In the genomic region with DNA sequence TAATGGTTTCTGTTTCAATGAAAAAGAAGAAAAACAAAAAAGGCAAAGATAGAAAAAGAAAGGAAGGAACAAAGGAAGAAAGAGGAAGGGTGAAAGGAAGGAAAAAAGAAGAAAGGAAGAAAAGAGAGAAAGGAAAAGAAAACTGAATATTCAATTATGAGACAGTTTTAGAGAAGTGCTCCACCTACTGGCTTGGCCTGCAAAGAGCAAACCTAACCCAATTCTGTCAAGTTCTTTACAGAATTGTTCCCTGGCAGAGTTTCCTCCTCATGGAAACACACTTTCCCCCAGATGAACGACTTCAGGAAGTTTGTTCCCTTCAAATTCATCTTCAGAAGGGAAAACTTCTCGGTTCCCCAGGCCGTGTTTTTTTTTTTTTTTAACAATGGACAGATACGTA, we compare ENCODE assay signal across 11 mouse cellular contexts. TPM values are rescaled to one million over a fixed set of nuclear protein-coding genes. Genes with fewer than 3 reads are reported as not detected.
A peak's percentile ranks its signal among the peaks of the same experiment; 100 is the strongest.
DNase-seq lines count a peak whose midpoint lies in the region; ATAC-seq and TF ChIP-seq lines count a peak whose summit lies in the region.
"Had no signal": no experiment of that assay in that cellular context is flagged by ENCODE, and none has a peak within 500 bp of the region (broad histone marks: within the 10 kb centered on the region; RNA-seq: fewer than 3 reads in every experiment).

No protein-coding gene starts in this region.

- 24% methylated on average over 4 of the region's 4 CpGs for WGBS in limb, embryonic 11.5 days
- 28% methylated on average over 4 of the region's 4 CpGs for WGBS in limb, embryonic 10.5 days
- 23% methylated on average over 4 of the region's 4 CpGs for WGBS in limb, embryonic 14.5 days

- DNase-seq in embryo, embryonic 10 days (ENCODE audit: low spot score): peak; percentile 28
- no peak for DNase-seq in embryo, embryonic 9.5 days (ENCODE audit: extremely low spot score)
- DNase-seq in limb, embryonic 11.5 days (ENCODE audit: low spot score): peak; percentile 26
- no peak for DNase-seq in limb, embryonic 10.5 days (ENCODE audit: low spot score)
- peak; percentile 11 for DNase-seq in limb, embryonic 14.5 days (ENCODE audit: low spot score)
- DNase-seq in ovary, postnatal 36 days (ENCODE audit: low spot score): no peak
- no peak for DNase-seq in testis, postnatal 14 days (ENCODE audit: low spot score)
- DNase-seq: cerebellum, adult 11-12 months; liver, embryonic 13.5 days had no signal

- H3K27me3 ChIP-seq in limb, embryonic 11.5 days (ENCODE audit: control insufficient read depth, insufficient read depth, low read length): no peaks in the 10 kb centered on the region
- H3K27me3 ChIP-seq in limb, embryonic 10.5 days (ENCODE audit: low read depth, poor library complexity, severe bottlenecking): no peaks in the 10 kb centered on the region
- H3K27me3 ChIP-seq in limb, embryonic 14.5 days (ENCODE audit: control insufficient read depth, insufficient read depth, low read length): no peaks in the 10 kb centered on the region
- H3K27me3 ChIP-seq: liver, embryonic 13.5 days had no signal

- no peaks in the 10 kb centered on the region for H3K9me3 ChIP-seq in limb, embryonic 11.5 days (ENCODE audit: control insufficient read depth, low read length)
- no peaks in the 10 kb centered on the region for H3K9me3 ChIP-seq in limb, embryonic 10.5 days (replicated peaks)
- H3K9me3 ChIP-seq in limb, embryonic 14.5 days (ENCODE audit: control insufficient read depth, low read length): no peaks in the 10 kb centered on the region
- H3K9me3 ChIP-seq: liver, embryonic 13.5 days had no signal

- H3K36me3 ChIP-seq in limb, embryonic 11.5 days (ENCODE audit: control insufficient read depth, insufficient read depth, low read length): no peaks in the 10 kb centered on the region
- H3K36me3 ChIP-seq in limb, embryonic 10.5 days: no peaks in the 10 kb centered on the region
- H3K36me3 ChIP-seq in limb, embryonic 14.5 days (ENCODE audit: control insufficient read depth, insufficient read depth, low read length): no peaks in the 10 kb centered on the region
- H3K36me3 ChIP-seq: liver, embryonic 13.5 days had no signal

- no peak overlapping the region for H3K4me3 ChIP-seq in limb, embryonic 11.5 days (ENCODE audit: low read depth, low read length)
- no peak overlapping the region for H3K4me3 ChIP-seq in limb, embryonic 10.5 days
- no peak overlapping the region for H3K4me3 ChIP-seq in limb, embryonic 14.5 days (replicated peaks; ENCODE audit: low read length)
- H3K4me3 ChIP-seq: liver, embryonic 13.5 days had no signal

- TF ChIP-seq POLR2A in limb, embryonic 14.5 days (IDR thresholded peaks at IDR 0.05; ENCODE audit: borderline replicate concordance, extremely low read depth, insufficient read depth, insufficient read length): no peak

- no peak overlapping the region for H3K9ac ChIP-seq in limb, embryonic 11.5 days (ENCODE audit: low read length)
- H3K9ac ChIP-seq in limb, embryonic 14.5 days (ENCODE audit: low read depth, low read length, severe bottlenecking): no peak overlapping the region
- H3K9ac ChIP-seq: liver, embryonic 13.5 days had no signal

- no peaks in the 10 kb centered on the region for H3K4me1 ChIP-seq in limb, embryonic 11.5 days (ENCODE audit: control insufficient read depth, insufficient read depth, low read length)
- H3K4me1 ChIP-seq in limb, embryonic 10.5 days: no peaks in the 10 kb centered on the region
- no peaks in the 10 kb centered on the region for H3K4me1 ChIP-seq in limb, embryonic 14.5 days (ENCODE audit: control insufficient read depth, insufficient read depth, low read length)
- H3K4me1 ChIP-seq: liver, embryonic 13.5 days had no signal

- H3K4me2 ChIP-seq in limb, embryonic 11.5 days (ENCODE audit: low read depth, severe bottlenecking): no peak overlapping the region
- H3K4me2 ChIP-seq in limb, embryonic 14.5 days (replicated peaks; ENCODE audit: low read depth, low read length, severe bottlenecking): no peak overlapping the region
- H3K4me2 ChIP-seq: liver, embryonic 13.5 days had no signal

- no peak overlapping the region for H3K27ac ChIP-seq in limb, embryonic 11.5 days (replicated peaks; ENCODE audit: low read depth, low read length)
- H3K27ac ChIP-seq in limb, embryonic 10.5 days: no peak overlapping the region
- H3K27ac ChIP-seq in limb, embryonic 14.5 days (replicated peaks; ENCODE audit: low read depth, low read length): no peak overlapping the region
- H3K27ac ChIP-seq: liver, embryonic 13.5 days had no signal

- no peak for ATAC-seq in limb, embryonic 11.5 days (ENCODE audit: insufficient number of reproducible peaks, low FRiP score, low TSS enrichment, low read depth)
- peak; percentile 78 for ATAC-seq in CD4-positive, CD25-positive, alpha-beta regulatory T cell, adult 4 months
- no peak for ATAC-seq in limb, embryonic 14.5 days (ENCODE audit: low FRiP score, low read depth)

RNA-seq across cellular contexts. Expression of gene Ifna11, which starts 3.2 kb away (rescaled TPM):
- polyA plus RNA-seq in limb, embryonic 11.5 days (2014; fragmentation: Nextera tagmentation; extraction: Ambion mirVana): not detected in 2 replicates
- polyA plus RNA-seq in limb, embryonic 10.5 days (2016; fragmentation: Nextera tagmentation; extraction: Ambion mirVana): not detected in 2 replicates
- polyA plus RNA-seq in CD4-positive, CD25-positive, alpha-beta regulatory T cell, adult 4 months (2017; shearing (Covaris generic)): not detected
- not detected in 2 replicates for polyA plus RNA-seq in limb, embryonic 14.5 days (2012; rRNA removed)
- not detected in 2 replicates for polyA plus RNA-seq in limb, embryonic 14.5 days (2014; fragmentation: Nextera tagmentation; extraction: Ambion mirVana)
- polyA plus RNA-seq: heart, embryonic 14.5 days; liver, embryonic 13.5 days had no signal

RNA-seq across cellular contexts. Expression of gene Ifna6, which starts 4.2 kb away (rescaled TPM):
- polyA plus RNA-seq in limb, embryonic 11.5 days (2014; fragmentation: Nextera tagmentation; extraction: Ambion mirVana): not detected in 2 replicates
- polyA plus RNA-seq in limb, embryonic 10.5 days (2016; fragmentation: Nextera tagmentation; extraction: Ambion mirVana): not detected in 2 replicates
- not detected for polyA plus RNA-seq in CD4-positive, CD25-positive, alpha-beta regulatory T cell, adult 4 months (2017; shearing (Covaris generic))
- not detected in 2 replicates for polyA plus RNA-seq in limb, embryonic 14.5 days (2012; rRNA removed)
- not detected in 2 replicates for polyA plus RNA-seq in limb, embryonic 14.5 days (2014; fragmentation: Nextera tagmentation; extraction: Ambion mirVana)
- polyA plus RNA-seq: heart, embryonic 14.5 days; liver, embryonic 13.5 days had no signal

RNA-seq across cellular contexts. Expression of gene Ifna7, which starts 7.0 kb away (rescaled TPM):
- polyA plus RNA-seq in limb, embryonic 11.5 days (2014; fragmentation: Nextera tagmentation; extraction: Ambion mirVana): not detected in 2 replicates
- polyA plus RNA-seq in limb, embryonic 10.5 days (2016; fragmentation: Nextera tagmentation; extraction: Ambion mirVana): not detected in 2 replicates
- polyA plus RNA-seq in CD4-positive, CD25-positive, alpha-beta regulatory T cell, adult 4 months (2017; shearing (Covaris generic)): not detected
- polyA plus RNA-seq in limb, embryonic 14.5 days (2012; rRNA removed): not detected in 2 replicates
- not detected in 2 replicates for polyA plus RNA-seq in limb, embryonic 14.5 days (2014; fragmentation: Nextera tagmentation; extraction: Ambion mirVana)
- polyA plus RNA-seq: heart, embryonic 14.5 days; liver, embryonic 13.5 days had no signal

RNA-seq across cellular contexts. Expression of gene Ifna5, which starts 12.3 kb away (rescaled TPM):
- polyA plus RNA-seq in limb, embryonic 11.5 days (2014; fragmentation: Nextera tagmentation; extraction: Ambion mirVana): not detected in 2 replicates
- polyA plus RNA-seq in limb, embryonic 10.5 days (2016; fragmentation: Nextera tagmentation; extraction: Ambion mirVana): not detected in 2 replicates
- not detected for polyA plus RNA-seq in CD4-positive, CD25-positive, alpha-beta regulatory T cell, adult 4 months (2017; shearing (Covaris generic))
- polyA plus RNA-seq in limb, embryonic 14.5 days (2012; rRNA removed): not detected in 2 replicates
- not detected in 2 replicates for polyA plus RNA-seq in limb, embryonic 14.5 days (2014; fragmentation: Nextera tagmentation; extraction: Ambion mirVana)
- polyA plus RNA-seq: heart, embryonic 14.5 days; liver, embryonic 13.5 days had no signal

RNA-seq across cellular contexts. Expression of gene Gm13288, which starts 17.7 kb away (rescaled TPM):
- not detected in 2 replicates for polyA plus RNA-seq in limb, embryonic 11.5 days (2014; fragmentation: Nextera tagmentation; extraction: Ambion mirVana)
- polyA plus RNA-seq in limb, embryonic 10.5 days (2016; fragmentation: Nextera tagmentation; extraction: Ambion mirVana): 0.15 TPM in 1 of 2 replicates, not detected in the other
- not detected for polyA plus RNA-seq in CD4-positive, CD25-positive, alpha-beta regulatory T cell, adult 4 months (2017; shearing (Covaris generic))
- polyA plus RNA-seq in limb, embryonic 14.5 days (2012; rRNA removed): 0.04 and 0.09 TPM in 2 replicates
- polyA plus RNA-seq in limb, embryonic 14.5 days (2014; fragmentation: Nextera tagmentation; extraction: Ambion mirVana): not detected in 2 replicates
- polyA plus RNA-seq: heart, embryonic 14.5 days; liver, embryonic 13.5 days had no signal

Comparison
In these comparisons a context has a peak if more than half of its experiments do, and no peak if none do; other contexts are left out.
1. DNase-seq: peak in embryo, embryonic 10 days (single experiment), limb, embryonic 11.5 days (single experiment) and limb, embryonic 14.5 days (single experiment); none in embryo, embryonic 9.5 days (single experiment), limb, embryonic 10.5 days (single experiment), ovary, postnatal 36 days (single experiment) and testis, postnatal 14 days (single experiment).